Mouse (Mus musculus) fibroblast of lung, adult 2 months (primary cell): Measurements from ENCODE around the gene Rgl3.
A peak's percentile ranks its signal among the peaks of the same experiment; 100 is the strongest.

Experiments used
- DNase-seq: peaks from one replicate; pipeline ENCODE4 v3.0.0-alpha.2; 2011; ENCODE audit warnings: low read depth

Gene Rgl3

DNA sequence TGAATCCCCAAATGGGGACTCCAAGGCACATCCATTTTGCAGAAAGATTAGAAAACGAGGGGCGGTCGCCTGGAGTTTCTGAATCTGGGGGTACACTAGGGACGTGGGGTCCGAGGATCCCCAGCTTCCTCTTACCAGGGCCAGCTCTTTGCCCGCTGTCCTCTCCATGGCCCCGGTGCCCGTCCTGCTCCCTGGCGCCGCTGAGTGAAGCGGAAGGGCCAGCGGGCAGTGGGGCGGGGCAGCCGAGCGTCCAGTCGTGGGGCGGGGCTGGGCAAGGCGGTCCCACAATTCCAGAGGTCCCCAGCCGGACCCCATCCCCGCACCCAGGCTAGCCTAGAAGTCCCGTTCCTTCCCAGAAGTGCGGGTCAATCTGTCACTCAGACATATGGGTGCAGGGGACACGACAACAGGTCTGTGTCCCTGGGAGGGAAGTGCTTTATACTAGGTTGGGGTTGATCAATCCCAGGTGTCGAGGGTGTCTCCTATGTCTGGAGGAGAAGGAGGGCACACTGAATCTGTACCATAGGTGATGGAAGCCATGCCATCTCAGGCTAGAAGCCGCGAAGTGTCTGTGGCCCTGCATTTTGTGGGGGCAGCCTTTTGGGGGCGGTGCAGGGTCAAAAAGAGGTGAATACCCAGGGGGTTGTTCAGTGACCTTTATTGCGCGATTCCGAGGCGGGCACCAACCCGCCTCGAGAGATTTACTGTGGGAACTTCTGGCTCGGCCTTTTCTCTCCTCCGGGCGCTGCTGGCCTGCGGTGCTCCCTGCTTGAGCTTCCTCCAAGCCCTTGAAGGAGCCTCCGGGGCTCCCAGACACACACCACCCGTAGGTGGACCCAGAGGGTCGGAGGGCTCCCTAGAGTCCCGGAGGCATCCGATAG is at the start of gene Rgl3:
Gene Rgl3, minus strand, starts transcription at position 217 of the 881 bp plus-strand sequence.
- DNase-seq, result peak; percentile 10

DNA sequence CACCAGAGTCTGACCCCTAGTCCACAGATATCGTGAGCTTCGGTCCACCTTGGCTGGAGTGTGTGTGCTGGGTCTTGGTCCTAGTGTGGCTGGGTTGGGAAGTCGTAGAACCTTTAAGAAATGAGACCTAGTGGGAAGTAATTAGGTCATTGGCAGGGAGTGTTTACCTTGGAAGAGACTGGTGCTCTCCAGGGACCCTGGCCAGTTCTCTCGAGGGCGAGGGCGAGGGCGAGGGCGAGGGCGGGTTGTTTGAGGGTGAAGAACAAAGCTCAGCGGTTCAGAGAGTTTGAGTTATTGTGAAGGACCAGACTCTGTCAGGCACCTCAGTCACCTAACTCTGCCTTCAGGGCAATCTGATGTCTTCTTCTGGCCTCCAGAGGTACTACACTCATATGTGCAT is 48.6 kb upstream of the Rgl3 start:
- DNase-seq, result no peak

DNA sequence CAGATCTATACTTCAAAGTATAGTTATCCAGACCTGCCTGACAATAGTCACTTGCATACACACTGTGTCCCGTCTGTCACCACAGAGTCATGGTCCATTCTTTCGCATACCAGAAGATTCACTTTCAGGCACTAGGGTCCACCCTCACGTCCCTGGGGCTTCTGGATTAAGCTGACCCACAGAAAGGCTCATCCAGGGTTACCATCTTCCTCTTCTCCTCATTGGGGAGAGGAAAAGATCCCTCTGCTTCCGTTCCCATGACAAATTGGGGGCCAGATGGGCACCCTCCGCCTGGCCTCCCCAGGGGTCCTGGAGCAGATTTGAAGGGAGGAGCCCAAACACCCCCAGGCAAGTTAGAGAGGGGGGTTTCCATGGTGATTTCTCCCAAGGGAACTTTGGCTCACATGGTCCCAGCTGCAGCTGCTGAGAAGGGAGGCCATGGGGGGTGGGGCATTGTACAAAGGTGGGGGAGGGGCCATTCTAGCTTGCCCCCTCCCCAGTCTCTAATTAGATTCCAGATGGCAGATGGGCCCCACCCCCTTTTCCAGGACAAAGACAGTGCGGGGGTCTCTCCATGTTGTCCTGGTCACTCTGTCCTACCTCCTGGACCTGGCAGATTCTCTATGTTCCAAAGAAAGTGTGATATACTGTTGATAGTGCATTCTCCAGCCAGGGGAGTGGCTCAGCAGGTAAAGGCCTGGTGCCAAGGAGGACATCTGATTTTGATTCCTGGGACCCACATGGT is 46.2 kb upstream of the Rgl3 start:
- no peak for DNase-seq

DNA sequence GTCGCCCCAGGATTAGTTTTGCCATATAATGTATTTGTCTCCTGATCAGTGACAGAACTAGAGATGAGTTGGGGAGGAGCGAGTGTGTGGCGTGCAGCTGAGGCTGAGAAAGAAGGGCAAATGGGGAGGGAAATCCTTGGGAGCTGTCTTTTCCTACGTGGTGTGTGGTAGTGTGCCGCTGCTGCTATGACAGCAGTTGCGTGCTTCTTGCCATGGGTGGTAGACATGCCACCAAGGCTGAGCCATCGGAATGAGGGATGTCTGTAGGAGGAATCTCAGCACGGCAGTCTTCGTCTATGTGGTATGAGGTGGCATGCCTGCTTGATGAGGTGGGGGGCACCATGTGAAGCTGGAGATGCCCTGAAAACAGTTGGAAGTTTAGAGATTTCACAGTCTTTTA is 41.1 kb upstream of the Rgl3 start:
- DNase-seq, result no peak

DNA sequence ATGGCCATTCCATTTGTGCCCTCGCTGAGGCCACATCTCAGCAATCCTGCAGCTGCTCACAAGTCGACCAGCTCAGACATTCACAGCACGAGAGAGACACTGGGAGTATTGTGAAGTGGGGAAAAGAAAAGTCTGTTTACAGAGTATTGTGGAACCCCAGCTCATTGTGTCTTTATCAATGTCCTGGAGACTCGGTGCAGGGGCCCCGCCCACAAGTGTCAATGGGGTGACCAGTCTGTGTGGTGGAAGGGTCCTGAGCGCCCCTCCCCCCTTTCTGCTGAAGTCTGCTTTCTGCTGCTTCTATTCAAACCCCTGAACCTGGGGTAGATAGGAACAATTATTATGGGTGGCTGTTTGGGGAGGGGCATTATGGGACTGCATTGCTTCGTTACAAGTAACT is 39.2 kb upstream of the Rgl3 start:
- no peak for DNase-seq

DNA sequence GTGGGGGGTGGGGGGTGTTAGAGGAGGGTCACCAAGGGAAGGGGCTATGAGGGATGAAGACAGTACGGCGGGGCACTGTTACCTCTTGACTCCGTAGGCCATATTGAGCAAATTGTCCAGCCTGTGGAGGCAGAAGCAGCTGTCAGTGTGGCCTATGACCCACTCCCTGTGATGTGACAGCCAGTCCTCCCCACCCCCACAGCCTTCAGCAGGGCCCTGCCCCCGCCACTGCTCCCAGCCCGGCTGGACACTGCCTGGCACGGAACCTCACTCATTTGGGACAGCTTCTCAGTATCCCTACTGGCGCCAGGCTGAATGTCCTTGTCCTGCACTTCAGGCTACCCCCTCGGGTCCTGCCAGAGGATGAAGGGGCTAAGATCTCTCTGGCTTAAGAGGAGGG is 35.3 kb upstream of the Rgl3 start:
- DNase-seq, result no peak

DNA sequence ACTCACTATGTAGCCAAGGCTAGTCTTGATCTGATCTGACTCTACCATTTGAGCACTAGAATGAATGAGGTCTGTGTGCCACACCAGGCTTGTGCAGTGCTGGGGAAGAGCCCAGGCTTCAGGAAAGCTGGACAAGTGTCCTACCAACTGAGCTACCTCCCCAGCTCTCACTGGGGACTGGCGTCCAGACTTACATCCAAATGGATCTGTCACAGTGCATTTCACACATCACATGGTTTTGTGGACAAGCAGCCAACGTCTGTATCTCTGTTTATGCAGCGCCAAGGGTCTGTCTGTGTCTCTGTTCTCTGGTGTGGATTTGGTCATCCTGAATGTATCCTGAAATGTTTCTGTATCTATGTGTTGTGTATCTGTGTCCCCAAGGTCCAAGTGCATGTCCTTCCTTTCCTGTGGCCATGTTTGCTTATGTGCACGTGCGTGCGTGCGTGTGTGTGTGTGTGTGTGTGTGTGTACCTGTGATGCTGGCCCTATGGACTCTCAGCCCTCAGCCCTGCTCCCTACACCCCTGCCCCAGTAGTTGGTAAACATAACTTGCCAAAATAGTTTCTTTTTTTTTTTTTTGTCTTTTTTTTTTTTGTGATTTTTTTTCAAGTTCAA is 28.1 kb upstream of the Rgl3 start:
- DNase-seq, result no peak

DNA sequence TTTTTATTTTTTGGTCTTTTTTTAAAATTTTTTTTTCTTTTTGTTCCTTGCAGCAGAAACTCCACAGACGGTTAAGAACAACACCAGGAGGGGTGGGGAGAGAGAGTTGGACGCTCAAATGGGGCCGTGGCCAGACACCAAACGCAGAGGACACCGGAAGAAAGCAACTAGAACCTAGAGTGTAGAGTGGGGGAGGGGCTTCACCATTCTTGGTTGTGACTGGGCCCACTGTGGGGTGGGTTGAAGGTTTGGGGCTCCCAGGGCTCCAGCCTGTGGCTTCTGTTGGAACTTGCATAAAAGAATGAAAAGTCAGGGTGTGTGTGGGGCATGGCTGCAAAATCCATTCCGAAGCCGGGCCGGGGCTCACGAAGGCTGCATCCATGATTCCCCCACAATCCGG is 27.0 kb upstream of the Rgl3 start:
- DNase-seq, result no peak

DNA sequence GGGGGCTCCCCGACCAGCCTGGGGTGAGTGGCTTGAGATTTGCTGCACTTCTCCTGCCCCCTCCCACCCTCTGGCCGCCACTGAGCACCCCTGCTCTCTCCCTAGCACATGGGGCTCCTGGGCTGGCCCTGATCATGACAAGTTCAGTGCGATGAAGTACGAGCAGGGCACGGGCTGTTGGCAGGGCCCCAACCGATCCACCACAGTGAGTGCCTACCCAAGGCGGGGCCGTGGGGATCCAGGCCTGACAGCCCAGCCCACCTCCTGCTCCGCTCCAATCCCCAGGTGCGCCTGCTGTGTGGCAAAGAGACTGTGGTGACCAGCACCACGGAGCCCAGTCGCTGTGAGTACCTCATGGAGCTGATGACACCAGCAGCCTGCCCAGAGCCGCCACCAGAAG is 23.5 kb upstream of the Rgl3 start:
- no peak for DNase-seq

DNA sequence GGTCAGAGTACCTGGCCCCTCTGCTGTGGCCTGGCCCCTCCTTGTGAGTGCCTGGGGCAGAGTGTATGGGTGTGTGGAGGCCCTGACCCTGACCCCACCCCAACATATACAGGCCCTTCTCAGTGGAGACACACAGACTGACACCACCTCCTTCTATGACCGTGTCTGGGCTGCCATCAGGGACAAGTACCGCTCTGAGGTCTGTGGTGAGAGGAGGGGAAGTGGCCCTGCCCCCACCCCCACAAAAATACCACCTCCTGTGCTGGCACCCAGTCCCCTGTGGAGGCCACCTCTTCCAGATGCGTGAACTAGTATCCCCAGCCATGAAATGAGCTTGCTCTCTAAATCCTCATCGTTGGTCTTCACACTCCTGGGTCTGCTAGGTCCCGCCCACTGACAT is 21.8 kb upstream of the Rgl3 start:
- no peak for DNase-seq

DNA sequence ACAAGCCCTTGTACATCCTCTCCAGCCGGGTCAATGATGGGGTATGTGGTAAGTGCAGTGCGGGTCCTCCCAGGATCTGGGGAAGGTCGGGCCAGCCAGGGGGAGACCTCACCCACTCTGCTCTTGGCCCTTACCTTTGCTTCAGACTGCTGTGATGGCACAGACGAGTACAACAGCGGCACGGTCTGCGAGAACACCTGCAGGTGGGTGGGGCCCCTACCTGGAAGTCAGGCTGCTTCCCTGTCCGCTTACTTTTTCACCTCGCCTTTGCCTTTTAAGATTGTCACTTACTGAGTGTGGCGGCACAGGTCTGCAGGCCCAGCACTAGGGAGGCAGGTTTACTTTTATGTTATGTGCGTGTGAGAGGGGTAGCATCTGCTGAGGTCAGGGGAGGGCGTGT is 15.3 kb upstream of the Rgl3 start:
- DNase-seq, result no peak

DNA sequence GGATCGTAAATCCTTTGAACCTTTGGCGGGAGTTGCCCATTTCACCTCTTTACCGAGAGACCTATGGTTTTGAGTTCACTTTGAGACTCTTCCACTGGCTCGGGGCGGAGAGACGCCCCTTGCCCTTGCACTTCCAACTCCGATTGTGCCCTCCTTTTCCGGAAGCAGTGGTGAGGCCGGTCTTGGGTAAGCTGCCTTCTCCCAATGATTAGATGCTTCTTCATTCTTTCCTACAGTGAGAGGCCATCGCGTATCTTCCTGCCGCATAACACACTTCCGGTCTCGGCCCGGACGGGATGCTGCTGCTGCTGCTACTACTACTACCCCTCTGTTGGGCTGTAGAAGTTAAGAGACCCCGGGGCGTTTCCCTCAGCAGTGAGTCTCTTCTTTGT is 13.9 kb upstream of the Rgl3 start:
- DNase-seq, result no peak

DNA sequence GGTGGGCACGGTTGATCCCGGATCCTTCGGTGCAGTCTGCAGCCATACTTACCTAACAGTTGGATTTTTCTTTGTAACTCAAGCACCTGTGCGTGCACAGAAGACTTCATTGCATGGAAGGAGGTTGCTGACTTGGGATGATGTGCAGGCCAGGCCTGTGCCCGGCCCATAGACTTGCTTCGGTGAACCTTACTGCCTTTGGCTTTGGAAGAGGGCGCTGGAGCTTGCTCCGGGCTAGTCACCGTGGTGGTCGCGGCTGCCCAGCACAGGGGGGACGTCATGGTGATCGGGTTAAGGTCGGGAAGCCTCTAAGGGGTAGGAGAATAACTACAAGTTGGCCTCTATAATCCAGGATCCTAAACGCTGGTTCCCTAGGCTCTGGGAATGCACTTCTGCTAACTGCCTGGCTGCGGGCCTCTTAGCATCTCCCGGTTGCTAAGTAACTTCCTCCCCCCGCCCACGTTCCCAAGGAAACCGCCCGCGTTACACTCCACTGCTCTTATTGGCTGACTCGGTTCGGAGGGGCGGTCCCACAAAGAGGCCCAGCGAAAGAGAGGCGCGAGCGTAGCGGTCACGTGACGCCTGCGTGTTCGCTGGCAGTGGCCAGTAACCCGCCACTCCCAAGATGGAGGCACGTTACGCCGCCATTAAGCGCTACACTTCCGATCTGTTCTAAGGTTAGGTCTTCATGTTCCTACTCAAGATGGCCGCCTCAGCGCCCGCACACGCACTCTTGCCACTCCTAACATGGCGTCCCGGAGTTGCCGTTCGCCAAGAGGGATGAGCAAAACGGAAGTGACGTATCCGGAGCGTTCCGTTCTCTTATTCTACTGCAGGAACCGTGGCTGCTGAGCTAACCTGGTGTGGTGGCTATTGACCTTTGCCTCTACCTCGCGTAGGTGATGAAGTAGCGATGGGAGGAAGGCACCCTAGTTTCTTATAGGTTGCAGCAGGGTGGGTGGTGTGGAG is 13.2 kb upstream of the Rgl3 start, which contains the start of the genes Ccdc151 and Prkcsh:
Gene Ccdc151, minus strand, starts transcription at position 441 of the 969 bp plus-strand sequence.
Gene Prkcsh, plus strand, starts transcription at position 613 of the 969 bp plus-strand sequence.
- DNase-seq, result peak; percentile 100

DNA sequence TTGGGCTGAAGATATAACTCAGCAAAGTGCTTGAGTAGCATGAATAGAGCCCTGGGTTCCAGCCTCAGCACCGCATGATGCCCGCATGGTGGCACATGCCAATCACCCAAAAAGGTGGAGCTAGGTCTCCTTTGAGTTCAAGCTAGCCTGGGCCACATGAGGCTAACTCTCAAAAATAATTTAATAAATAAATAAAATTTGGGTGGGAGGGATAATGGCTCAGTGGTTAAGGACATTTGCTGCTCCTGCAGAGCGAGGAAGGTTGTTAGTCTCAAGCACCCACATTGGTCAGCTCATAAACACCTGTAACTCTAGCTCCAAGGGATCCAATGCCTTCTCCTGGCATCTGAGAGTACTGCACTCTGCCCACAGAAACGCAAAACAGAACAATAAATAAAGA is 12.4 kb upstream of the Rgl3 start:
- DNase-seq, result no peak

DNA sequence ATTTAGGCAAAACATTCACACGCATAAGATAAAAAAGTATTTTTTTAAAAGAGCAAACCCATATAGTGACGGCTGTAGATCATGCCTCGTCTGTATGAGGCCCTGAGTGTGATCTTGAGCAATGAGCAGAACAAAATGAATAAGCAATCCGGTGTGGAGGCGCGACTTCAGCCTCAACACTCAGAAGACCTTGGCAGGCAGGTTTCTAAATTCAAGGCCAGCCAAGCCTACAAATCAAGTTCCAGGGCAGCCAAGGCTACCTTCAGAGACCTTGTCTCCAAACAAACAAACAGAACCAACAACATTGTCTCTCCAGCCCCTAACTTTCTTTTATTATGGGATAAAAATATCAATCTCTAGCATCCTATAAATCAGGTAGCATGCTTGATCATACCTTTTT is 11.1 kb upstream of the Rgl3 start:
- no peak for DNase-seq

DNA sequence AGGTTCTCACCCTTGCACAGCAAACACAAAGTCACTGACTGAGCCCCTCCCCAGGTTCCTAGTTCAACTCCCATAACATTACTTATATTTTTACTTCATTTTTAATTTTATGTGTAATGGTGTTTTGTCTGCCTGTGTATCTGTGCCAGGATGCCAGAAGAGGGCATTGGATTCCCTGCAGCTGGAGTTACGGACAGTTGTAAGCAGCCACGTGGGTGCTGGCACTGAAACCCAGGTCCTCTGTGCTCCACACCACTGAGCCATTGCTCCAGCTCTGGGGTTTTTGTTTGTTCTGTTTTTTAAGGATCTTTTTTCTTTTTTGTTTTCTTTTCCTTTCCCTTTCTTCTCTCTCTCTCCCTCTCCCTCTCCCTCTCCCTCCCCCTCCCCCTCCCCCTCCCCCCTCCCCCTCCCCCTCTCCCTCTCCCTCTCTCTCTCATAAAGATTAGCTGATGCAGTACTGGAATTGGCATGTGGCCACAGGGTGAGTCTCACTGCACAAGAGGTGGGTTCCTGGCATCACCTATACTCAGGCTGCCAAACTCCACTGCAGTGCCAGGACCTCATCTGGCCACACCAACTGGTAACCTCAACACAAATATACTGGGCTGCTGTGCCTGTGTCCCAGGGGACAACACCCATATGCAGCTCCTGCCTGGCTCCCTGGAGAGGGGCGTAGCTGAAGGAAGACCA is 7.1 kb upstream of the Rgl3 start:
- DNase-seq, result no peak

DNA sequence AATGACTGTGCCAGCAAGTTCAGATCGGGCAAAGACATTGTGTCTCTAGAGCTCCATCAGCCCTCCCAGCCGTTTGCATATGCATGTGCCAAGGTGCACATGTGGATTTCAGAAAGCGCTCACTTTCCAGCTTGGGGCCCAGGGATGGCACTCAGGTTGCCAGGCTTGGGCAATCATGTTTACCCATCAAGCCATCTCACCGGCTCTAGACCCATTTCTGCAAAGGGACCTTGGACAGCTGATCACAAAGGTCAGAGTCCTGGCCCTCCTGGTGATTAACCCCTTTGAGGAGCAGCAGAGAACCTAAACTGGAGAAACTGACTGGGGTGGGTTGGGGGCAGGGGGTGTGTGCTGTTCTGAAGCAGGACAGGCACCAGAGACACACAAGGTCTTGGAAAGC is 3.0 kb upstream of the Rgl3 start:
- DNase-seq, result no peak

DNA sequence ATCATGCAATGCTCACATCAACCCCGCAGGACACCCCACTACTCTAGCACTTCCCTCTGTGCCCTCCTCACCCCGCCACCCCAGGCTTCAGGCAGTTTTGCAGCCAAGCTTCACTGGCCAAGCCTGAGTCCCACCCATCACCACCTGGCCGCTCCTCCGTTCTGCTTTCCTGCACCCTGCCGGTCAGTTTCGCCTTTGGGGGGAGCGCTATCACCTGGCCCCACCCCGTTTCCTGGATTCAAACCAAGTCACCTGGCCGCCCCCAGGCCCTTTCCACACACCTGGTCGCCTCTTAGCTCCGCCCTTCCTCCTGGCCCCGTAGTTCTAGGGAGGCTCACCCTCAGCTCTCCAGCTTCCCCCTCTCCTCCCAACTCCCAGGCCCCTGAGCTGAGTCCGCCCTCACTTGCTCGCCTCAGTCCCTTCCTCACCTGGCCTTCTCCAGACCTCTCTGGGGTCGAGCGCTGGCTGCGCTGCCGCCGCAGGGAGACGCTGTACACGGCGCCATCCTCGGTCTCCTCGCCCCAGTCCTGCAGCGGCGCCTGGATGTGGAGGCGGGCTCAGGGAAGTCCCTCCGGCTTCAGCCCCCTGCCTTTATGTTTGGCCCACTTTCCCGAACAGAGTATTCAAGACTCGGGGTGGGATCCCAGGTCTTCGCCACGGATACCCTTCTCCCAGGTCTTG is 685 bp downstream of the Rgl3 start:
- no peak for DNase-seq

DNA sequence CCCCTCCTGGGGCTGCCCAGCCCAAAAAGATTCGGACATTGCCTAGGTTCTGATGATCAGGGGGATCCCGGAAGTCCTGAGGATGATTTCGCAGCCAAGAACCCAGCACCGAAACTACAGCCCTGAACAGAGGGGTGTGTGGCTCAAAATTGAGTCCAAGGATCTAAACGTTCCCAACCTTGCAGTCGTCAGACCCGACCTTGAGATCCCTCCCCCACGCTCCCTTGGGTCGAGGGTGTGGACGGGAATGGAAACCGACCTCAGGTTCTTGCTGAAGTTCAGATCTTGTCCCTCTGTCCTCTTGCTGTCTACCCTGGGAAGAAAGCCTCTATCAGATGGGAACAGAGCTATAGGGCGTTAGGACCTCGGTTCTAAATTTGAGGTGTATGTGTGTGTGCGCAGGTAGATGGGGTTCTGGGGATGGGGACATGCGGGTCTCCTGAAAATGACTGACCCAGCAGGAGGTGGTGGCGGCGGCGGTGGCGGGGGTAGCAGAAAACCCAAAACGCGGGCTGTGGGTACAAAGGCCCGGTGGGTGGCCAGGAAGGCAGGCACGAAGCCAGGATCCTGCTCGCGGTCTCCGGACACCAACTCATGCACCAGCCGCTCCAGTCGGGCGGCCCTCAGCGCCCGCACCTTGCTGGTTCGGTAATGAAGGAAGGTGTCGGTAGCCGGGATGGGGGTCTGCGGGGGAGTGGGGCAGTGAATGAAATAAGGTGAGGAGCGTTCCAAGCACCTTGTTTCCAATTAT is 1.5 kb downstream of the Rgl3 start:
- no peak for DNase-seq

DNA sequence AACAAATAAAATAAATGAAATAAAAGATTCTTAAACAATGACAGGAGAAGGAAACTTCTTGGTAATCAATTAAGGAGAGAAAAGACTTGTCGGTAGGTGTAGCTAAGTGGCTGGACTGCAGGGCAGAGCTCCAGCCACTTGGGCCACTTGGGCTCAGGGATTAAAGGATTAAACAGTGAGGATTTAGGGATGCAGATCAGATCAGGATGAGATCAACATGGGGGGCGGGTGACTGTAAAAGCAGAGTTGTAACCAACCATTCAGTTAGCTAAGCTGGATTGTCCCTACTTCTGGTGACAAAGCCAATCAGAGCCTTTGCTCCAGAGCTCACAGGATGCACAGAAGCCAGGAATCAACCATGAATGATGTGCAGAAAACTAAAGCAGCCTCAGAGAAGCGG is 5.3 kb downstream of the Rgl3 start:
- no peak for DNase-seq
